Mouse (Mus musculus): Measurements from ENCODE around the gene Ap4m1. TPM values are rescaled to one million over a fixed set of nuclear protein-coding genes. Genes with fewer than 3 reads are reported as not detected.
A peak's percentile ranks its signal among the peaks of the same experiment; 100 is the strongest.

The Ap4m1 gene
- polyA plus RNA-seq, 1 experiment = not detected

DNA sequence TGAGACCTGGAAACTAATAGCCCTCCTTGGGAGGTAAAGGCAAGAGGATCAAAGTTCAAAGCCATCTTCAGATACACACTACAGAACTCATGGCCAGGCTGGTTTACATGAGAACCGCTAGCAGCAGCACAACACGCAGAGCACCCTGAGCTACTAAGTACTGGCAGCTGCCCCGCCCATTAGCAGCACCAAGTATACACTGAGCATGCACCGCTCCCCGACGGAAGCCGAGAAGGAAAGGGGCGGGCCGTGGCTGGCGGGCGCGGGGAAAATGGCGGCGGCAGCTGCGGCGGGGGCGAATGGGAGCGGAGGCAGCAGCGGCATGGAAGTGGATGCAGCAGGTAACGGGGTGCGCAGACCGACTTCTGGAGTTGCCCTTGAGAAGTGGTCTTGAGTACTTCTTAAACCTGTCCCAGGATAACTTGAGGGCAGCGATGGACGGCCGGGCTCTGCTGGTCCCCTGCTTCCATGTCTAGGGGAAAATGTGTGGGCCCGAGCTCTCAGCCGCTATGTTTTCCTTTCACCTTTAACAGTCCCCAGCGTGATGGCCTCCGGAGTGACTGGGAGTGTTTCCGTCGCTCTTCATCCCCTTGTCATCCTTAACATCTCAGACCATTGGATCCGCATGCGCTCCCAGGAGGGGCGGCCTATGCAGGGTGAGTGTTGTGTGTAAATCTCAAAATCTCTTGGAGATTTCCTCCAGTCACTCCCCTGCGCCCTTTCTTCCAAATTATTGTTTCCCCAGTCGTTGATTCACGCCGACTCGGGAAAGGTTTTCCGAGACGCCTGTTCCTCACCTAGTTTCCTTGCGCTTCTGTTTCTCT lies 10.7 kb upstream of the Ap4m1 start, which contains the start of gene Cops6:
TSS of gene Cops6 (plus strand) at position 230 of the 824 bp plus-strand sequence.
- Histone ChIP-seq H3K4me1 (ENCODE audit: control insufficient read depth, insufficient read depth, low read length) (peaks cover 3% of the 10 kb centered on the region; the same call in 1 of the 2 replicates), H3K4me3 (ENCODE audit: insufficient read depth, low read depth, low read length) (peak within 1 kb of the TSS; percentile 92), H3K27ac (ENCODE audit: insufficient read depth, low read depth, low read length) (0 out of 2 replicates have a peak within 1 kb of the TSS, but pooled peaks have one; percentile 27)
- TF ChIP-seq POLR2A (IDR thresholded peaks at IDR 0.05; ENCODE audit: insufficient read depth, low read depth, low read length) = no peak
- no peak for TF ChIP-seq CTCF (IDR thresholded peaks at IDR 0.05; ENCODE audit: insufficient read depth, low read depth, low read length)
- WGBS = under 1% methylated on average over 42 of the region's 42 CpGs

DNA sequence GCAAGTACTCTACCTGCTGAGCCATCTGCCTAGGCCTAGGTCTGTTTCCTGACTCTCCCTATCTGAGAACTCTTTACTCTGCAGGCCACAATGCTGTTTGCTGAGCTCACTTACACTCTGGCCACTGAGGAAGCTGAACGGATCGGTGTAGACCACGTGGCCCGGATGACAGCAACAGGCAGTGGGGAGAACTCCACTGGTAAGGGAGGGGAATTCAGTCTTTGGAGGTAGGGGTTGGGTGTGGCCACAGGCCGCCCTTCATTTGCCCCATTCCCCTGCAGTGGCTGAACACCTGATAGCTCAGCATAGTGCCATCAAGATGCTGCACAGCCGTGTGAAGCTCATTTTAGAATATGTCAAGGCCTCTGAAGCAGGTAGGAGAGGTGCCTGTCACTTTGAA lies 8.8 kb upstream of the Ap4m1 start:
- 63% methylated on average over 6 of the region's 6 CpGs for WGBS

DNA sequence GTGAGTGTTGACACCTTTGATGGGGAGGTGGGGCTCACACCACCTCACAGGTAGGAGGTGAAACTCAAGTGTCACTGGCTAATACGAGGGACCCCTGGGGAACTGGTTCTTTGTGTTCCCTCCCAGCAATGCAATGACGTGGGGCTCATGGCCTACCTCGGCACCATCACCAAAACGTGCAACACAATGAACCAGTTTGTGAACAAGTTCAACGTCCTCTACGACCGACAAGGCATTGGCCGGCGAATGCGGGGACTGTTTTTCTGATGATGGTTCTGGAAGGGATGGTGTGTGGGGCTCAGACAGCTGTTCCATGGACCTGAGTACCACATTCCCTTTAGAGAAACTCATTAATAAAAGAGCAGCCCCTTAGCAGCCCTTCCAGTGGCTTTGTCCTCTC lies 8.2 kb upstream of the Ap4m1 start:
- Histone ChIP-seq H3K4me1 (ENCODE audit: control insufficient read depth, insufficient read depth, low read length) (peaks cover 3% of the 10 kb centered on the region; the same call in 1 of the 2 replicates), H3K27ac (ENCODE audit: insufficient read depth, low read depth, low read length) (no peak overlapping the region), H3K4me3 (ENCODE audit: insufficient read depth, low read depth, low read length) (no peak overlapping the region)
- WGBS = 57% methylated on average over 10 of the region's 10 CpGs
- no peak for TF ChIP-seq POLR2A (IDR thresholded peaks at IDR 0.05; ENCODE audit: insufficient read depth, low read depth, low read length)
- TF ChIP-seq CTCF (IDR thresholded peaks at IDR 0.05; ENCODE audit: insufficient read depth, low read depth, low read length) = no peak

More for the DNA sequence above, 8.8 kb upstream of the Ap4m1 start:
- Histone ChIP-seq H3K4me1 (ENCODE audit: control insufficient read depth, insufficient read depth, low read length) (peaks cover 3% of the 10 kb centered on the region; the same call in 1 of the 2 replicates), H3K27ac (ENCODE audit: insufficient read depth, low read depth, low read length) (no peak overlapping the region), H3K4me3 (ENCODE audit: insufficient read depth, low read depth, low read length) (no peak overlapping the region)
- no peak for TF ChIP-seq POLR2A (IDR thresholded peaks at IDR 0.05; ENCODE audit: insufficient read depth, low read depth, low read length)
- TF ChIP-seq CTCF (IDR thresholded peaks at IDR 0.05; ENCODE audit: insufficient read depth, low read depth, low read length) = no peak

DNA sequence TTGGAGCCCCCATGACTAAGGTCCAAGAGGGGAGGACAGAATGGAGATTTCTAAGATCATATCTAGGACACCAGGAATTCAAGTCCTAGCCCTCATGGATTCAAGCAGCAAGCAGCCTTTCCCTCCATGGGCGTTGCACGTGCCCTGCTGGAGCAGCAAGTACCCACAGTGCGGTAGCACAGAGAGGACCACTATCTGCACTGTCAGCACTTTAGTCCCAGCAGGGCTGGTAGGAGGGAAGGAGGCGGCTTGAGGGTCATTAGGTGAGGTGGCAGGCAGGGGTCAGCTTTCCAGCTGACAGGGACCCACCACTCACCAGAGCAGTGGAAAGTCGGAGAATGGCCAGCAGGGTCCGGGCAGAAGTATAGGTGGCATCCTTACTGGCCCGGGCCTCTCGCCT lies 6.2 kb upstream of the Ap4m1 start:
- H3K4me1 ChIP-seq (ENCODE audit: control insufficient read depth, insufficient read depth, low read length) = no peaks in the 10 kb centered on the region; the same call in 1 of the 2 replicates
- TF ChIP-seq CTCF (IDR thresholded peaks at IDR 0.05; ENCODE audit: insufficient read depth, low read depth, low read length) = no peak
- TF ChIP-seq POLR2A (IDR thresholded peaks at IDR 0.05; ENCODE audit: insufficient read depth, low read depth, low read length) = no peak
- H3K27ac ChIP-seq (ENCODE audit: insufficient read depth, low read depth, low read length) = no peak overlapping the region
- 77% methylated on average over 8 of the region's 8 CpGs for WGBS
- no peak overlapping the region for H3K4me3 ChIP-seq (ENCODE audit: insufficient read depth, low read depth, low read length)

DNA sequence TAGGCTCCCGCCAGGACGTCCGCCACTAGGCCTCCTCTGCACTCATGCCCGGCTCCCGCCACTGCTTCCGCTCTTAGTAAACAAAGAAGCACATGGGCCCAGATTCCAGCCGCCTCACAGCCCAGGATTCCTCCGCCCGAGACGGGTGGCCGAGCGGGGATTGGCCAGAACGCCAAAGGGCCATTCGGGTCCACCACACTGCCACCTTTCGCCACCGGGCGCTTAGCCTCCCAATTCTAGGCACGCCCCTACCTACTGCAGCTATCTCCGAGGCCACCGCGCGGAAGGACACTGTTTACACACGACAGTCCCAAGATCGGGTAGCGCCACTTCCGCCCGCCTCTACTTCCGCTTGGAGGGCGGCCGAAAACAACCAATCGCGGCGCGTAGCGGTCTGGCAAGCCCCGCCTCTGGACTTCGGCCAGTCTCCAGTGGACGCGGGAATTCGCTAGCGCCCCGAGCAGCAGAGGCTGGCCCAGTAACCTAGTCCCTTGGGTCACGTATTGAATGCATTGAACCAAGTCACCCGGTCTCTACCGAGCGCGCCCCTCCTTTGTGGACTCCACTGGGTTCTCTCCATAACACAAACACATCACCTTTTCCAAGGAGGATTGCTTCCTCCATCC lies 753 bp upstream of the Ap4m1 start:
- Histone ChIP-seq H3K4me1 (ENCODE audit: control insufficient read depth, insufficient read depth, low read length) (0 out of 2 replicates have a peak, but pooled peaks cover 2% of the 10 kb centered on the region), H3K4me3 (ENCODE audit: insufficient read depth, low read depth, low read length) (peak overlapping the region; percentile 90), H3K27ac (ENCODE audit: insufficient read depth, low read depth, low read length) (peak overlapping the region; percentile 93)
- no peak for TF ChIP-seq CTCF (IDR thresholded peaks at IDR 0.05; ENCODE audit: insufficient read depth, low read depth, low read length)
- TF ChIP-seq POLR2A (IDR thresholded peaks at IDR 0.05; ENCODE audit: insufficient read depth, low read depth, low read length) = peak; percentile 30; the same call in 1 of the 2 replicates
- under 1% methylated on average over 47 of the region's 47 CpGs for WGBS

DNA sequence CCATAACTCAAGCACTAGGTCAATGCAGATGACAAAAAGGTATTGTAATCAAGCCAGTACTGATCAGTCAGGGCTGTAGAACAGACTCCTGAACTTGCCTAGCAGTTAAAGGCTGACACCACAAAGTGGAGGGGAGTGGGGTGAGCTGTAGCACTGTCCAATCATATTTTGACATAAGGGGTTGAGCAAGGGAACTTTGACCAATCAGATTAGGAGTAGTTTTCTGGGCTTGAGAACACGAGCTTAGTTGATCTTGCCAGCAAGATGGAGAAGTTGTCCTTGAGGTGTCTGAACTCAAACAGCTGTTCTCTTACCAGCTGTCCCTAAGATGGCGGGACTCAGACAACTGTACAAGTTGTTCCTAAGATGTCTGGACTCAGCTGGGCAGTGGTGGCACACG lies 1.4 kb downstream of the Ap4m1 start:
- Histone ChIP-seq H3K4me3 (ENCODE audit: insufficient read depth, low read depth, low read length) (no peak overlapping the region), H3K27ac (ENCODE audit: insufficient read depth, low read depth, low read length) (no peak overlapping the region), H3K4me1 (ENCODE audit: control insufficient read depth, insufficient read depth, low read length) (0 out of 2 replicates have a peak, but pooled peaks cover 2% of the 10 kb centered on the region)
- TF ChIP-seq CTCF (IDR thresholded peaks at IDR 0.05; ENCODE audit: insufficient read depth, low read depth, low read length) (no peak), POLR2A (IDR thresholded peaks at IDR 0.05; ENCODE audit: insufficient read depth, low read depth, low read length) (no peak)
- 73% methylated on average over 3 of the region's 3 CpGs for WGBS

DNA sequence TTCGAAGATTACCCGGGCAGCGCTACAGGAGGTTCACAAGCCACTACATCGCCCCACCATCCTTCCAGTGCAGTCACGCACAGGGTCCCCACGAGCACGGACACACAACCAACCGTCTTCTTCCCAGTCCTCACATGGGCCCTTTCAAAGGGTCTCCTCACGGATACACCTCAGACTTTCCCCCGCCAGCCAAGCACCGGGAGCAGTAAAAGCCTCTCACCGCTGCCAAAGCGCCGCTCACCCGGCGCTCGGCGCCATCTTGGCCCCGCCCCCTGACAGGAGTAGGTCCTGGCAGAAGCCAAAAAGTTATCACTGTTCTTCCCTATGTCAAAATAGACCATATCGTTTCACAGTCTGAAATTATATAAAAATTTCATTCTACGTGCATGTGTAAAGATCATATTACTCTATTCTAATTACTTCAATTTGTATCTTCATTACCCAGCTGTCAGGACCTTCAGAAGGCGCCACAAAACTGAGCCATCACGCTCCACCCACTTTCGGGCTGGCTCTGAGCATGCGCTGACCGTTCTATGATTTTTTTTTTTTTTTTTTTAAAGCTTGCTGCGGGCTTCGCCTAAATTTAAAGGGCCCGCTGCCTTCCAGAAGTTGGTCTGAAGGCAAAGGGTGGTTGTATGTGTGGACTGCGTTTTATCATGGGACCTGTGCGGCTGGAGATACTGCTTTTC lies 15.3 kb downstream of the Ap4m1 start, which contains the start of the genes Taf6 and Cnpy4:
TSS of gene Taf6 (minus strand) at position 502 of the 689 bp plus-strand sequence.
TSS of gene Cnpy4 (plus strand) at position 536 of the 689 bp plus-strand sequence.
- H3K4me1 ChIP-seq (ENCODE audit: control insufficient read depth, insufficient read depth, low read length) = 0 out of 2 replicates have a peak, but pooled peaks cover 2% of the 10 kb centered on the region
- H3K27ac ChIP-seq (ENCODE audit: insufficient read depth, low read depth, low read length) = peak within 1 kb of the TSS; percentile 85
- under 1% methylated on average over 31 of the region's 31 CpGs for WGBS
- TF ChIP-seq CTCF (IDR thresholded peaks at IDR 0.05; ENCODE audit: insufficient read depth, low read depth, low read length) (no peak), POLR2A (IDR thresholded peaks at IDR 0.05; ENCODE audit: insufficient read depth, low read depth, low read length) (peak; percentile 98)
- H3K4me3 ChIP-seq (ENCODE audit: insufficient read depth, low read depth, low read length) = peak within 1 kb of the TSS; percentile 88

DNA sequence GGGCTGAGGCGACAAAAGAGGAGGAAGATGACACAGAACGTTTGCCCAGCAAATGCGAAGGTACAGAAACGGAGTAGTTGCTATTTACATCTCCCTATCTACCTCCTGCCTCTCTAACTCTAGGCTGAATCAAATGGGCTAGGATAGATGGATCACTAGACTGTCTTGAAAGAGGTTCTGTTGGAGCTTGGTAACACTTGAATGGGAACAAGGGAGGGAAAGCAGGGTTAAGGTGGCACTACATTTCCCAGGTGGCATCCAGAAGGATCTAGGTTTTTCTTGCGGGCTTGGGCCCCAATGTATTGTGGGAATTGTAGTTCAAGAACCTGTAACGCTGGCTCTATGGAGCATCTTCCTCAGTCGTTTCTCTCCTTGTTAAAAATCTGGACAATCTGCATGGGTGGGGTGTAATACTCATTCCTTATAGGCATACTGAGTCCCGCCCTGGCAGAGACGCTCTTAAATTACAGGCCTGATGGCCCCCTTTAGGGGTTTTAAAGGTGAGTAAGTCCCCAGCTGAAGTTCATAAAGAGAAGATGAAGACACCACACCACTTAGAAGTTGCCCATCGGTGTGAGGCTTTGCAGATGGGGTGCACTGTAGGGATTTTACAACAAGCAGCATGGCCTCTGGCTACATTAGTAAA lies 16.0 kb downstream of the Ap4m1 start:
- WGBS = 1% methylated on average over 10 of the region's 10 CpGs
- no peak for TF ChIP-seq CTCF (IDR thresholded peaks at IDR 0.05; ENCODE audit: insufficient read depth, low read depth, low read length)
- TF ChIP-seq POLR2A (IDR thresholded peaks at IDR 0.05; ENCODE audit: insufficient read depth, low read depth, low read length) = no peak
- Histone ChIP-seq H3K4me1 (ENCODE audit: control insufficient read depth, insufficient read depth, low read length) (0 out of 2 replicates have a peak, but pooled peaks cover 2% of the 10 kb centered on the region), H3K27ac (ENCODE audit: insufficient read depth, low read depth, low read length) (peak overlapping the region; percentile 85), H3K4me3 (ENCODE audit: insufficient read depth, low read depth, low read length) (peak overlapping the region; percentile 69)

All from olfactory bulb, adult 2 months (tissue).